Mouse (Mus musculus) liver, embryonic 14.5 days (tissue): ENCODE data around the gene Grip1.

Experiments used
- CTCF ChIP-seq: IDR thresholded peaks from 2 replicates; pipeline ENCODE4 v1.5.1; 2016; ENCODE audit warnings: antibody characterized with exemption, low read depth, control low read depth
- EP300 ChIP-seq: IDR thresholded peaks from 2 replicates; pipeline ENCODE4 v1.6.1; 2016; ENCODE audit warnings: antibody characterized with exemption, low read depth

DNA sequence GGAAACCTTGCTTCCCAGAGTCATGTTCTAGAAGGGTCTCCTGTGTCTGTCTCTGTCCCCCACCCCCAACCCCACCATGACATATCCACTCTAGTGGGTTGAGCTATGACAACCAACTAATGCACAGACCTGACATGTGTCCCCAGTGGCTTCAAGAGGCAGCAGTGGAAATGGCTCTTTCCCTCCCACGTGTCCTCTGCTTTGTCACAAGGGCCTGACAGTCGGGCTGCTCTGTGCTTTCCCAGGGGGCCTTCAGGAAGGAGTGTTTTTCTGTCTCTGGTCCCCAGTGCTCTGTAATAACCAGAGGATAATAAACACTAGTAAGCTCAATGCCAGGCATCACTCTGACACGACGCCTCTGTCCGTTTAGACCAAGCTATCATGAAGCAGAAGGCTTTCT lies 271.7 kb downstream of the Grip1 start:
- TF ChIP-seq EP300, result no peak
- TF ChIP-seq CTCF, result no peak
